Mouse (Mus musculus) intestine, embryonic 16.5 days (tissue): ENCODE data around the gene Cptp. TPM values are rescaled to one million over a fixed set of nuclear protein-coding genes. Genes with fewer than 3 reads are reported as not detected.

Experiments used
- ATAC-seq: fragments of 200-750 bp; cut with Nextera tagmentation; 2 replicates; pipeline ENCODE4 v1.8.0; 2017; ENCODE audit warnings: moderate TSS enrichment, moderate library complexity
- H3K27ac ChIP-seq: fragments of 300-500 bp; sonication (generic); 2 replicates; pipeline ENCODE4 v1.5.1; 2014; ENCODE audit warnings: mild to moderate bottlenecking, low read length
- H3K27me3 ChIP-seq: fragments of 300-500 bp; sonication (generic); replicated peaks from 2 replicates; pipeline ENCODE4 v1.6.1; 2014; ENCODE audit warnings: low read length, control low read depth, mixed read lengths; ENCODE audit not compliant: control insufficient read depth, insufficient read depth
- H3K36me3 ChIP-seq: fragments of 300-500 bp; sonication (generic); 2 replicates; pipeline ENCODE4 v1.6.1; 2014; ENCODE audit warnings: low read length, control low read depth; ENCODE audit not compliant: control insufficient read depth, insufficient read depth
- H3K4me1 ChIP-seq: fragments of 300-500 bp; sonication (generic); 2 replicates; pipeline ENCODE4 v1.6.1; 2014; ENCODE audit warnings: low read length, control low read depth, mixed read lengths; ENCODE audit not compliant: control insufficient read depth, insufficient read depth
- H3K4me2 ChIP-seq: fragments of 300-500 bp; sonication (generic); 2 replicates; pipeline ENCODE4 v1.6.1; 2014; ENCODE audit warnings: low read depth, low read length, control low read depth
- H3K4me3 ChIP-seq: fragments of 300-500 bp; sonication (generic); 2 replicates; pipeline ENCODE4 v1.5.1; 2014; ENCODE audit warnings: mild to moderate bottlenecking, low read length
- H3K9ac ChIP-seq: fragments of 300-500 bp; sonication (generic); 2 replicates; pipeline ENCODE4 v1.6.1; 2014; ENCODE audit warnings: low read depth, low read length
- H3K9me3 ChIP-seq: fragments of 300-500 bp; sonication (generic); 2 replicates; pipeline ENCODE4 v1.6.1; 2016; ENCODE audit warnings: low read length, control low read depth; ENCODE audit not compliant: control insufficient read depth
- WGBS: fragments of 180-500 bp; shearing (Covaris S2); extraction: QIAGEN DNeasy Blood & Tissue Kit; methylation state at CpG from one replicate; pipeline ENCODE4 v1.1.7; 2014; 5-methylcytosine and 5-hydroxymethylcytosine counted together
- microRNA-seq: library from miRNA; unstranded; fragments of <30 nt; microRNA quantifications from one replicate; pipeline ENCODE4, GENCODE M21; 2016
- polyA plus RNA-seq: library from polyadenylated mRNA; unstranded; fragments of >200 nt; fragmentation: Nextera tagmentation; extraction: Ambion mirVana; gene quantifications from 2 replicates; pipeline ENCODE4 v1.2.1, GENCODE M21; 2015

Gene Cptp
- polyA plus RNA-seq, 1 experiment from 2014 or later, result 24.9 TPM

- Histone ChIP-seq H3K4me3 (peak overlapping the region; percentile 87), H3K27me3 (no peaks in the 10 kb centered on the region), H3K9me3 (no peaks in the 10 kb centered on the region), H3K9ac (no peak overlapping the region), H3K4me1 (peaks cover 15% of the 10 kb centered on the region), H3K4me2 (peak overlapping the region; percentile 48; the same call in 1 of the 2 replicates), H3K27ac (peak overlapping the region; percentile 25; the same call in 1 of the 2 replicates), H3K36me3 (0 out of 2 replicates have a peak, but pooled peaks cover 7% of the 10 kb centered on the region)
- WGBS, result 49% methylated on average over 8 of the region's 8 CpGs
- no peak for ATAC-seq
These were observed 38.6 kb downstream of the Cptp start for GRCm38 (mm10) chr4:155830596-155830995.

- Histone ChIP-seq H3K4me3 (no peak overlapping the region), H3K9me3 (no peaks in the 10 kb centered on the region), H3K27ac (no peak overlapping the region), H3K4me1 (peaks cover 15% of the 10 kb centered on the region), H3K36me3 (peaks cover 13% of the 10 kb centered on the region; the same call in 1 of the 2 replicates), H3K27me3 (no peaks in the 10 kb centered on the region), H3K4me2 (no peak overlapping the region), H3K9ac (no peak overlapping the region)
- no peak for ATAC-seq
- WGBS, result 93% methylated on average over 4 of the region's 4 CpGs
These were observed 39.4 kb downstream of the Cptp start for GRCm38 (mm10) chr4:155829866-155830265.

GRCm38 (mm10) chr4:155823443-155823842 lies 45.8 kb downstream of the Cptp start:
- Histone ChIP-seq H3K9ac (no peak overlapping the region), H3K4me1 (no peaks in the 10 kb centered on the region), H3K27me3 (no peaks in the 10 kb centered on the region), H3K36me3 (peaks cover 40% of the 10 kb centered on the region), H3K4me2 (no peak overlapping the region), H3K4me3 (no peak overlapping the region), H3K9me3 (no peaks in the 10 kb centered on the region), H3K27ac (no peak overlapping the region)
- 94% methylated on average over 16 of the region's 16 CpGs for WGBS
- ATAC-seq, result no peak; the same call in 1 of the 2 replicates

GRCm38 (mm10) chr4:155821025-155821424 lies 48.2 kb downstream of the Cptp start:
- H3K4me1 ChIP-seq, result 0 out of 2 replicates have a peak, but pooled peaks cover 4% of the 10 kb centered on the region
- no peak overlapping the region for H3K27ac ChIP-seq
- no peak overlapping the region for H3K9ac ChIP-seq
- no peaks in the 10 kb centered on the region for H3K27me3 ChIP-seq
- H3K9me3 ChIP-seq, result no peaks in the 10 kb centered on the region
- peaks cover 51% of the 10 kb centered on the region for H3K36me3 ChIP-seq
- no peak overlapping the region for H3K4me3 ChIP-seq
- no peak for ATAC-seq
- 73% methylated on average over 7 of the region's 7 CpGs for WGBS
- no peak overlapping the region for H3K4me2 ChIP-seq

GRCm38 (mm10) chr4:155817533-155817932 lies 51.7 kb downstream of the Cptp start:
- WGBS, result 68% methylated on average over 4 of the region's 4 CpGs
- H3K4me3 ChIP-seq, result no peak overlapping the region
- no peaks in the 10 kb centered on the region for H3K27me3 ChIP-seq
- H3K4me2 ChIP-seq, result no peak overlapping the region
- H3K27ac ChIP-seq, result no peak overlapping the region
- no peak overlapping the region for H3K9ac ChIP-seq
- peaks cover 34% of the 10 kb centered on the region for H3K36me3 ChIP-seq
- peak; percentile 64; the same call in 1 of the 2 replicates for ATAC-seq
- H3K4me1 ChIP-seq, result peaks cover 17% of the 10 kb centered on the region
- H3K9me3 ChIP-seq, result no peaks in the 10 kb centered on the region

Small RNAs within 50 kb of the gene (microRNA-seq; reads per million reads assigned to microRNA genes)
- not detected for gene Gm22991

Other genes starting within 250 kb of the Cptp start
- gene Cdk11b, start 244.6 kb downstream of the Cptp start, polyA plus RNA-seq, result 48.4 and 49.8 TPM in 2 replicates
- gene Gm10563, start 224.0 kb downstream of the Cptp start, polyA plus RNA-seq, result not detected in 2 replicates
- gene Mmp23, start 216.1 kb downstream of the Cptp start, polyA plus RNA-seq, result 39.6 and 41.3 TPM in 2 replicates
- 18.6 and 18.7 TPM in 2 replicates for gene Mib2, start 200.2 kb downstream of the Cptp start, polyA plus RNA-seq
- 1.9 and 2.0 TPM in 2 replicates for gene Fndc10, start 175.1 kb downstream of the Cptp start, polyA plus RNA-seq
- gene Ssu72, start 164.6 kb downstream of the Cptp start, polyA plus RNA-seq, result 155 and 163 TPM in 2 replicates
- 0.16 and 0.23 TPM in 2 replicates for gene Tmem240, start 134.6 kb downstream of the Cptp start, polyA plus RNA-seq
- gene Atad3a, start 108.3 kb downstream of the Cptp start, polyA plus RNA-seq, result 142 and 150 TPM in 2 replicates
- 18.9 TPM in 2 replicates for gene Vwa1, start 94.7 kb downstream of the Cptp start, polyA plus RNA-seq
- gene Tmem88b, start 83.6 kb downstream of the Cptp start, polyA plus RNA-seq, result 0.89 and 1.1 TPM in 2 replicates
- gene Ankrd65, start 79.0 kb downstream of the Cptp start, polyA plus RNA-seq, result not detected in 2 replicates
- gene Mrpl20, start 66.6 kb downstream of the Cptp start, polyA plus RNA-seq, result 210 and 226 TPM in 2 replicates
- gene Ccnl2, start 57.0 kb downstream of the Cptp start, polyA plus RNA-seq, result 130 and 131 TPM in 2 replicates
- 180 and 196 TPM in 2 replicates for gene Aurkaip1, start 38.2 kb downstream of the Cptp start, polyA plus RNA-seq
- gene Mxra8, start 29.8 kb downstream of the Cptp start, polyA plus RNA-seq, result 76.3 and 80.5 TPM in 2 replicates
- 3.7 and 4.7 TPM in 2 replicates for gene Dvl1, start 22.0 kb downstream of the Cptp start, polyA plus RNA-seq
- 0.28 and 0.32 TPM in 2 replicates for gene Tas1r3, start 6.1 kb downstream of the Cptp start, polyA plus RNA-seq
- gene Ints11, start 106 bp upstream of the Cptp start, polyA plus RNA-seq, result 60.0 and 67.1 TPM in 2 replicates
- gene Pusl1, start 22.3 kb upstream of the Cptp start, polyA plus RNA-seq, result 49.4 and 58.6 TPM in 2 replicates
- gene Acap3, start 22.4 kb upstream of the Cptp start, polyA plus RNA-seq, result 9.8 and 10.8 TPM in 2 replicates
- 89.5 and 93.4 TPM in 2 replicates for gene Ube2j2, start 74.4 kb upstream of the Cptp start, polyA plus RNA-seq
- gene C1qtnf12, start 92.9 kb upstream of the Cptp start, polyA plus RNA-seq, result 59.9 and 75.4 TPM in 2 replicates
- 11.7 and 12.0 TPM in 2 replicates for gene B3galt6, start 123.2 kb upstream of the Cptp start, polyA plus RNA-seq
- gene Sdf4, start 123.4 kb upstream of the Cptp start, polyA plus RNA-seq, result 165 and 171 TPM in 2 replicates
- gene Tnfrsf4, start 144.4 kb upstream of the Cptp start, polyA plus RNA-seq, result 0.55 and 0.86 TPM in 2 replicates
- 1.0 and 1.4 TPM in 2 replicates for gene Tnfrsf18, start 156.7 kb upstream of the Cptp start, polyA plus RNA-seq
- 4.2 and 4.7 TPM in 2 replicates for gene Ttll10, start 190.0 kb upstream of the Cptp start, polyA plus RNA-seq
- 21.4 and 22.3 TPM in 2 replicates for gene 9430015G10Rik, start 240.5 kb upstream of the Cptp start, polyA plus RNA-seq